Mouse (Mus musculus): ENCODE data around the gene Gm5538. TPM values are rescaled to one million over a fixed set of nuclear protein-coding genes. Genes with fewer than 3 reads are reported as not detected.

Gm5538 gene
- total RNA-seq (2021): not detected
- long read RNA-seq, experiment 1: 0 reads
- long read RNA-seq, experiment 2: 0 reads

- intact Hi-C loops (cut with DNase I; ENCODE audit: low total_unique reads): no loop called here
- DNase-seq: no peak
These were observed at the start of gene Gm5538 for GRCm38 (mm10) chr3:59729490-59729889. Gm5538 (plus strand) TSS chr3:59729790.

DNA sequence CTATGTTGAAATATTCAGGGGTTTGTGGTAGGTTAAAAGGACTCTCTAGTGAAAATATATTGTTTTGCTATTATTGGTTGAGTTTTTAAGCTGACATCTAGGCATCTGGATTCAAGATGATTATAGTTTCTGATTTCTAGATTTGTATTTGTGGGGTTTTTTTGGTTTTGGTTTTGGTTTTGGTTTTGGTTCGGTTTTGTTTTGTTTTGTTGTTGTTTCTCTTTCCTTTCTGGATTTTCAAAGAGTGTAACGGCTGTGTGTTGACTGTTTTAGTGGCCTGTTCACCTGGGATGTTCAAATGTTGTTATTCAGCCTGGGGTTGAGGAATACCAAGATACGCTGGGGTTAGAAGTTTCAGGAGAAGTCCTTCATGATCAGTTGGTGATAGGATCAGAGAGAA is 32.2 kb upstream of the Gm5538 start:
- intact Hi-C loops (cut with DNase I; ENCODE audit: low total_unique reads): no loop called here
- no peak for DNase-seq

DNA sequence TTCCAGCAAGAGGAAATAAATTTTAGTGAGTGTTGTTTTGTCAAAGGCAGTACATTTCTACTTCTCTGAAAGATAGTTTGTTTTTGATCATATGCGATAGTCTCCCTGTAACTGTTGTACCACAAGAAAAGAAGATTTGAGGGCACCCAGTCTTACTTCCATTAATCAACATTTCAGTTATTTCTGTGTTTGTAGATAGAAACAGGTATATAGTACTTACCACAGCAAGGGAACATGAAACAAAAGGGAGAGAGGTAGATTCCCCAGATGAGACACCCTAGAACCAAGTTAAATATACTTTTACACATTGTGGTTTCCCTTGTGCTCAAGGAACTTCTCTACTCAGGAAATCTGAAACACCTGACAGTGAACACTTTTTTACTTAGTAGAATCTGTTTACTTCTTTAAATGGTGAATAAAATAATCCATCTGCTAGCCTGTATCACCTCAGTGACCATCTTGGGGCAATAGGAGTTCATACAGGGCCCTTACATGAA is 26.9 kb upstream of the Gm5538 start:
- intact Hi-C loops (cut with DNase I; ENCODE audit: low total_unique reads): no loop called here
- DNase-seq: no peak

DNA sequence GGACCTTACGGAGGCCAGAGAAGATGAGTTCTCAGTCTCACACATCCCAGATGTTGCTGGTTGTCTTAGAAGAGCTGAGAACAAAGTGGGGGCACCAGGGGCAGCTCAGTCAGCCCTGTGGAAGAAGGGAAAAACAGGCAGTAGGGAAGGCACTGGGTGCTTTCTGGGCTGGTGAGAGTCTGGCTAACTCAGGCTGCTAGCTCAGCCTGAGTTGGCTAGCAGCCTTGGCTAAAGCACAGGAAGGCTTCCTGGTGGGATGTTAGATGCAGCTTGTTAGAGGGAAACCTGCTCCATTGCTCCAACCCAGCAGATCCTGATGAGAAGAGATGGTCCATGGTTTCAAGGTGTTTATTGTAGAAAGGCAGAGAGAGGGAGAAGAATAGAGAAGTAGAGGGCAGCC is 10.3 kb downstream of the Gm5538 start:
- intact Hi-C loops (cut with DNase I; ENCODE audit: low total_unique reads): no loop called here
- no peak for DNase-seq

DNA sequence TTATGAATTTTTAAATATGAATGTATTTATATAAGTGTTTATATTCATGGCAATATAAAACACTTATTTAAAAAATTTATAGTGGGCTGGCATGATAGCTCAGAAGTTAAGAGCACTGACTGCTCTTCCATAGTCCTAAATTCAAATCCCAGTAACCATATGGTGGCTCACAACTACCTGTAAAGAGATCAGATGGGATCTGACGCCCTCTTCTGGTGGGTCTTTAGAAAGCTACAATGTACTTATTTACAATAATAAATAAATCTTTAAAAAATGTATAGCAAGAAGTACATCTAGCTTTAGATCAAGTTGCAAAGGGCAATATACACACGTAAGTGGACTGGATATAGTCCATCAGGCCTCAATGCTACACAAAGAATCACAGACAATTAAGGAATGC is 14.6 kb downstream of the Gm5538 start:
- no peak for DNase-seq

More for the DNA sequence above, 14.6 kb downstream of the Gm5538 start:
- intact Hi-C loops (cut with DNase I; ENCODE audit: low total_unique reads): no loop called here

Other genes with a start within 250 kb of the Gm5538 start
- gene Gm8298, start 131.3 kb downstream of the Gm5538 start, total RNA-seq (2021): not detected
- gene C130079G13Rik, start 195.4 kb downstream of the Gm5538 start, total RNA-seq (2021): not detected

Measured in gastrocnemius, postnatal 14 days (tissue).